Mouse (Mus musculus) thymus, postnatal 4 days (tissue): ENCODE measurements around the gene Ccdc134.

Experiments used
- DNase-seq: peaks from one replicate; pipeline ENCODE4 v3.0.0; 2021

Gene Ccdc134

GRCm38 (mm10) chr15:82150042-82150441 is 22.3 kb downstream of the Ccdc134 start:
- DNase-seq, result no peak

GRCm38 (mm10) chr15:82151176-82151575 is 23.5 kb downstream of the Ccdc134 start:
- no peak for DNase-seq

GRCm38 (mm10) chr15:82152022-82152421 is 24.3 kb downstream of the Ccdc134 start:
- DNase-seq, result no peak

- no peak for DNase-seq
These were observed 24.7 kb downstream of the Ccdc134 start for GRCm38 (mm10) chr15:82152435-82152834.

- DNase-seq, result no peak
These were observed 28.6 kb downstream of the Ccdc134 start for GRCm38 (mm10) chr15:82156298-82156697.

- no peak for DNase-seq
These were observed 29.2 kb downstream of the Ccdc134 start for GRCm38 (mm10) chr15:82156902-82157301.

- no peak for DNase-seq
These were observed 30.7 kb downstream of the Ccdc134 start for GRCm38 (mm10) chr15:82158243-82159035.

GRCm38 (mm10) chr15:82159471-82159870 is 31.7 kb downstream of the Ccdc134 start:
- no peak for DNase-seq

GRCm38 (mm10) chr15:82160731-82161640 is 33.3 kb downstream of the Ccdc134 start:
- DNase-seq, result no peak

- no peak for DNase-seq
These were observed 34.4 kb downstream of the Ccdc134 start for GRCm38 (mm10) chr15:82161965-82162600.

- DNase-seq, result no peak
These were observed 35.8 kb downstream of the Ccdc134 start for GRCm38 (mm10) chr15:82163356-82164060.

- no peak for DNase-seq
These were observed 36.3 kb downstream of the Ccdc134 start for GRCm38 (mm10) chr15:82164061-82164399.

GRCm38 (mm10) chr15:82164496-82164895 is 36.8 kb downstream of the Ccdc134 start:
- DNase-seq, result no peak

GRCm38 (mm10) chr15:82165332-82166239 is 37.9 kb downstream of the Ccdc134 start:
- DNase-seq, result peak; percentile 95

GRCm38 (mm10) chr15:82166240-82167100 is 38.7 kb downstream of the Ccdc134 start:
- DNase-seq, result peak; percentile 73

GRCm38 (mm10) chr15:82167201-82168168 is 39.8 kb downstream of the Ccdc134 start:
- no peak for DNase-seq

GRCm38 (mm10) chr15:82169671-82170070 is 41.9 kb downstream of the Ccdc134 start:
- no peak for DNase-seq

GRCm38 (mm10) chr15:82170437-82171377 is 43.0 kb downstream of the Ccdc134 start:
- no peak for DNase-seq
